Mouse (Mus musculus) large intestine, adult 2 months (tissue): ENCODE results near the gene Acot12. TPM values are rescaled to one million over a fixed set of nuclear protein-coding genes. Genes with fewer than 3 reads are reported as not detected.

Experiments
- DNase-seq: peaks from one replicate; pipeline ENCODE4 v3.0.0-alpha.2; 2012; ENCODE audit warnings: low read depth, low spot score
- WGBS: fragments of 180-500 bp; shearing (Covaris S2); methylation state at CpG from one replicate; pipeline ENCODE4 v1.1.7; 2018; 5-methylcytosine and 5-hydroxymethylcytosine counted together
- polyA plus RNA-seq: library from polyadenylated mRNA; depleted of rRNA; stranded (reverse); fragments of >200 nt; gene quantifications from 2 replicates; pipeline ENCODE4 v1.2.3, GENCODE M21; 2012; rRNA removed

The Acot12 gene
- polyA plus RNA-seq, 1 experiment = 3.0 TPM

- no peak for DNase-seq
- WGBS = 15% methylated on average over 2 of the region's 2 CpGs
These were observed 68.2 kb downstream of the Acot12 start for GRCm38 (mm10) chr13:91809476-91809875.

GRCm38 (mm10) chr13:91814670-91815069 is 73.4 kb downstream of the Acot12 start:
- 90% methylated on average over 5 of the region's 5 CpGs for WGBS
- DNase-seq = no peak

GRCm38 (mm10) chr13:91823735-91824134 is 82.4 kb downstream of the Acot12 start:
- 67% methylated on average over 6 of the region's 6 CpGs for WGBS
- DNase-seq = no peak

DNA sequence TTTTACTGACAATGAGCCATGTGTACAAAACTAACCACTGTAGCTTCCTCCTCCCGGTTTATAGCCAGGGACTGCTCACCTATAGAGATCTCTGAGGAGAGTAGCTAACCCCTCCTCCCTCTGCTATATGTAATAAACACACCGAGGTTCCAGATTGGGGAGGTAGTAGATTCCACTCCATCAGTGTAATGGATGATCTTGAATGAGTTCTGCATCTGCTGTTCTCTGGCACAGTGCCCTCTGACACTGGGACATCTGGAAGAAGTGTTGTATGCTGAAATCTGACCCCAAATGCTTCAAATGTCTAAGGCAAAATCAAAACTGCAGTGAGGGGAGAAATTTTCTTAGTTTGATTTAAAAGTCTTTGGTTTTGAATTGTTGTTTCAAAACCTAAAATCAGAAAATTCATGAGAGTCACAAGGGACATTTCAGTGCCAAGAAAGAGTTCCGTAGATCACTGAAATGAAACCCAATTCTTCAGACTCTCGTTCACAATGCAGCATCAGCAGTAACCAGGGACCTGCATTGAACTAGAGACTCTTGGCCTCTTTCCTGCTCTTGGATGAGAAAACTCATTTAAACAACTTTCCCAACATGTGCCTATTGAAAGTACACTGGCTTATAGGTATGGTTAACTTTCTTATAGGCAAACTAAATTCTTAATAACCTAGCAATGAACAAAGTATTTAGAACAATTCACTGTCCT is 83.7 kb downstream of the Acot12 start:
- no peak for DNase-seq
- whole genome bisulfite sequencing = 45% methylated on average over 4 of the region's 4 CpGs

- no peak for DNase-seq
These were observed 84.8 kb downstream of the Acot12 start for GRCm38 (mm10) chr13:91826066-91826465.

DNA sequence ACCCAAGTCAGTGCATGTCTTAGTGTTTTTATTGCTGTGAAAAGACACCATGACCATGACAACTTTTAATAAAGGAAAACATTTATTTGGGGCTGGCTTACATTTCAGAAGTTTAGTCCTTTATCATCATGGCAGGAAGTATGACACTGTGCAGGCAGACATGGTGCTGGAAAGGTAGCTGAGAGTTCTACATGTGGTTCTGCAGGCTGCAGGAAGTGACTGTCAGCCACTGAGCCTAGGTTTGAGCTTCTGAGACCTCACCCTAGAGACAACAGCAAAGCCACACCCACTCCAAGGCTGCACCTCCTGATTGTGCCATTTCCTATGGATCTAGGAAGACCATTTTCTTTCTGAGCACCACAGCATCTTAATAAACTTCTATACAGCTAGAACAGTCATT is 86.6 kb downstream of the Acot12 start:
- DNase-seq = no peak

More at GRCm38 (mm10) chr13:91826066-91826465, 84.8 kb downstream of the Acot12 start:
- WGBS = 86% methylated on average over 2 of the region's 2 CpGs

Other genes starting within 250 kb of the Acot12 start
- 13.5 and 16.7 TPM in 2 replicates for gene Zcchc9, start 66.2 kb downstream of the Acot12 start, polyA plus RNA-seq
- 0.25 and 0.26 TPM in 2 replicates for gene Ckmt2, start 135.4 kb downstream of the Acot12 start, polyA plus RNA-seq